Mouse (Mus musculus) lung, adult 2 months (tissue): ENCODE data around the gene Sppl3.

Experiments used
- CTCF ChIP-seq: fragments of 200-500 bp; IDR thresholded peaks from 2 replicates; pipeline ENCODE4 v1.5.1; 2011; ENCODE audit warnings: mild to moderate bottlenecking, low read length, control low read depth; ENCODE audit not compliant: insufficient read depth
- POLR2A ChIP-seq: fragments of 200-500 bp; IDR thresholded peaks from 2 replicates; pipeline ENCODE4 v1.6.1; 2011; ENCODE audit warnings: low read depth, mild to moderate bottlenecking, control low read depth, low read length, borderline replicate concordance; ENCODE audit errors: extremely low read depth

DNA sequence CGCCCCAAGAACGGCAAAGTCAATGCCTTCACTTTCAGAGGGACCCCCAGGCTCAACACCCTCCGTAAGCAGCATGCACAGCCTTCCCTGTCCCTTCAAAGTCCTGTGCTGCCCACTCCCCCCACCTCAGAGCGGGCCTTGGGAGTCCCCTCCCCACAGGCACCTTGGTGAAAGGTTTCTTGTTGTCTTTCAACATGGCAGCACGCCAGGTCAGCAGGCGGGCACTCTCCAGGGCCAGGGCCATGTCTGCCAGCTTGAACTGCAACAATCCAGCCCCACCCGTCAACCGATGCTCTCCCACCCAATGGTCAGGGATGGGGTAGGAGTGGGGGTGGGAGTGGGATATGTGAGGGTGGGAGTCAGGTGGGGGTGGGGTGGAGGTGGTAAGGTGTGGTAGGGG lies 100.2 kb downstream of the Sppl3 start:
- TF ChIP-seq CTCF (no peak), POLR2A (no peak)
